Mouse (Mus musculus) intestine, embryonic 15.5 days (tissue): ENCODE measurements around the gene Dph3. TPM values are rescaled to one million over a fixed set of nuclear protein-coding genes. Genes with fewer than 3 reads are reported as not detected.
"Not testable (repeated sequence)": the region's sequence is repeated elsewhere in the genome, so short reads cannot be mapped to it uniquely, and the experiment has no call there.

Source experiments
- ATAC-seq: fragments of 200-750 bp; cut with Nextera tagmentation; 2 replicates; pipeline ENCODE4 v1.8.0; 2017; ENCODE audit warnings: moderate TSS enrichment, moderate library complexity
- H3K27ac ChIP-seq: fragments of 300-500 bp; sonication (generic); 2 replicates; pipeline ENCODE4 v1.5.1; 2015; ENCODE audit warnings: mild to moderate bottlenecking, inconsistent platforms
- H3K27me3 ChIP-seq: fragments of 300-500 bp; sonication (generic); replicated peaks from 2 replicates; pipeline ENCODE4 v1.6.1; 2015; ENCODE audit warnings: inconsistent platforms
- H3K36me3 ChIP-seq: fragments of 300-500 bp; sonication (generic); 2 replicates; pipeline ENCODE4 v1.6.1; 2015; ENCODE audit warnings: inconsistent platforms
- H3K4me1 ChIP-seq: fragments of 300-500 bp; sonication (generic); replicated peaks from 2 replicates; pipeline ENCODE4 v1.6.1; 2015; ENCODE audit warnings: inconsistent platforms
- H3K4me2 ChIP-seq: fragments of 300-500 bp; sonication (generic); replicated peaks from 2 replicates; pipeline ENCODE4 v1.6.1; 2015; ENCODE audit warnings: mild to moderate bottlenecking, inconsistent platforms
- H3K4me3 ChIP-seq: fragments of 300-500 bp; sonication (generic); replicated peaks from 2 replicates; pipeline ENCODE4 v1.5.1; 2015; ENCODE audit warnings: inconsistent platforms
- H3K9ac ChIP-seq: fragments of 300-500 bp; sonication (generic); 2 replicates; pipeline ENCODE4 v1.6.1; 2015; ENCODE audit warnings: inconsistent platforms
- H3K9me3 ChIP-seq: fragments of 300-500 bp; sonication (generic); 2 replicates; pipeline ENCODE4 v1.6.1; 2016; ENCODE audit warnings: inconsistent platforms
- WGBS: fragments of 180-500 bp; shearing (Covaris S2); methylation state at CpG from one replicate; pipeline ENCODE4 v1.1.7; 2015; 5-methylcytosine and 5-hydroxymethylcytosine counted together
- polyA plus RNA-seq: library from polyadenylated mRNA; unstranded; fragments of >200 nt; fragmentation: Nextera tagmentation; extraction: Ambion mirVana; gene quantifications from 2 replicates; pipeline ENCODE4 v1.2.1, GENCODE M21; 2015

Dph3 gene
- polyA plus RNA-seq, 1 experiment from 2014 or later, result 105 TPM

GRCm38 (mm10) chr14:32098951-32099350 lies 13.4 kb upstream of the Dph3 start:
- Histone ChIP-seq H3K9ac (no peak overlapping the region), H3K9me3 (no peaks in the 10 kb centered on the region), H3K36me3 (peaks cover 33% of the 10 kb centered on the region), H3K4me2 (no peak overlapping the region), H3K27me3 (no peaks in the 10 kb centered on the region), H3K4me3 (no peak overlapping the region), H3K4me1 (no peaks in the 10 kb centered on the region), H3K27ac (no peak overlapping the region)
- ATAC-seq, result no peak
- 96% methylated on average over 3 of the region's 3 CpGs for WGBS

- peaks cover 34% of the 10 kb centered on the region for H3K36me3 ChIP-seq
- no peak for ATAC-seq
- H3K4me3 ChIP-seq, result no peak overlapping the region
- WGBS, result 94% methylated on average over 7 of the region's 7 CpGs
- H3K4me2 ChIP-seq, result no peak overlapping the region
- H3K27me3 ChIP-seq, result no peaks in the 10 kb centered on the region
- no peaks in the 10 kb centered on the region for H3K9me3 ChIP-seq
- H3K4me1 ChIP-seq, result no peaks in the 10 kb centered on the region
- no peak overlapping the region for H3K27ac ChIP-seq
- H3K9ac ChIP-seq, result no peak overlapping the region
Observed at GRCm38 (mm10) chr14:32097691-32098090, 12.2 kb upstream of the Dph3 start.

GRCm38 (mm10) chr14:32096740-32097139 lies 11.2 kb upstream of the Dph3 start:
- peaks cover 34% of the 10 kb centered on the region for H3K36me3 ChIP-seq
- H3K9me3 ChIP-seq, result no peaks in the 10 kb centered on the region
- no peaks in the 10 kb centered on the region for H3K4me1 ChIP-seq
- H3K4me2 ChIP-seq, result no peak overlapping the region
- no peak for ATAC-seq
- no peak overlapping the region for H3K27ac ChIP-seq
- no peak overlapping the region for H3K4me3 ChIP-seq
- 83% methylated on average over 5 of the region's 5 CpGs for WGBS
- H3K27me3 ChIP-seq, result no peaks in the 10 kb centered on the region
- H3K9ac ChIP-seq, result no peak overlapping the region

GRCm38 (mm10) chr14:32095646-32096045 lies 10.1 kb upstream of the Dph3 start:
- no peak overlapping the region for H3K4me2 ChIP-seq
- no peak overlapping the region for H3K4me3 ChIP-seq
- WGBS, result 85% methylated on average over 5 of the region's 5 CpGs
- H3K27ac ChIP-seq, result no peak overlapping the region
- no peaks in the 10 kb centered on the region for H3K27me3 ChIP-seq
- H3K36me3 ChIP-seq, result peaks cover 34% of the 10 kb centered on the region
- 0 out of 2 replicates have a peak, but pooled peaks cover 2% of the 10 kb centered on the region for H3K4me1 ChIP-seq
- H3K9ac ChIP-seq, result no peak overlapping the region
- ATAC-seq, result no peak
- H3K9me3 ChIP-seq, result no peaks in the 10 kb centered on the region

- no peak overlapping the region for H3K27ac ChIP-seq
- 0 out of 2 replicates have a peak, but pooled peaks cover 2% of the 10 kb centered on the region for H3K4me1 ChIP-seq
- no peak overlapping the region for H3K4me3 ChIP-seq
- no peak for ATAC-seq
- H3K36me3 ChIP-seq, result peaks cover 20% of the 10 kb centered on the region
- no peaks in the 10 kb centered on the region for H3K9me3 ChIP-seq
- no peak overlapping the region for H3K9ac ChIP-seq
- no peaks in the 10 kb centered on the region for H3K27me3 ChIP-seq
- 85% methylated on average over 11 of the region's 11 CpGs for WGBS
- H3K4me2 ChIP-seq, result no peak overlapping the region
Observed at GRCm38 (mm10) chr14:32093500-32094117, 8.1 kb upstream of the Dph3 start.

- no peak overlapping the region for H3K4me3 ChIP-seq
- no peak overlapping the region for H3K27ac ChIP-seq
- no peaks in the 10 kb centered on the region for H3K27me3 ChIP-seq
- no peak overlapping the region for H3K4me2 ChIP-seq
- 0 out of 2 replicates have a peak, but pooled peaks cover 2% of the 10 kb centered on the region for H3K4me1 ChIP-seq
- 62% methylated on average over 1 of the region's 1 CpGs for WGBS
- no peaks in the 10 kb centered on the region for H3K9me3 ChIP-seq
- ATAC-seq, result no peak
- no peak overlapping the region for H3K9ac ChIP-seq
- H3K36me3 ChIP-seq, result peaks cover 18% of the 10 kb centered on the region
Observed at GRCm38 (mm10) chr14:32093018-32093417, 7.5 kb upstream of the Dph3 start.

- H3K4me1 ChIP-seq, result 0 out of 2 replicates have a peak, but pooled peaks cover 8% of the 10 kb centered on the region
- no peak overlapping the region for H3K9ac ChIP-seq
- no peaks in the 10 kb centered on the region for H3K27me3 ChIP-seq
- ATAC-seq, result no peak
- no peak overlapping the region for H3K4me3 ChIP-seq
- 87% methylated on average over 4 of the region's 4 CpGs for WGBS
- no peaks in the 10 kb centered on the region for H3K9me3 ChIP-seq
- no peak overlapping the region for H3K4me2 ChIP-seq
- H3K27ac ChIP-seq, result no peak overlapping the region
- peaks cover 9% of the 10 kb centered on the region for H3K36me3 ChIP-seq
Observed at GRCm38 (mm10) chr14:32091704-32092103, 6.2 kb upstream of the Dph3 start.

- no peak overlapping the region for H3K9ac ChIP-seq
- H3K27me3 ChIP-seq, result no peaks in the 10 kb centered on the region
- ATAC-seq, result no peak
- H3K4me2 ChIP-seq, result no peak overlapping the region
- H3K4me1 ChIP-seq, result 0 out of 2 replicates have a peak, but pooled peaks cover 8% of the 10 kb centered on the region
- H3K9me3 ChIP-seq, result no peaks in the 10 kb centered on the region
- no peak overlapping the region for H3K27ac ChIP-seq
- WGBS, result 57% methylated on average over 4 of the region's 4 CpGs
- H3K36me3 ChIP-seq, result peaks cover 9% of the 10 kb centered on the region
- no peak overlapping the region for H3K4me3 ChIP-seq
Observed at GRCm38 (mm10) chr14:32091124-32091523, 5.6 kb upstream of the Dph3 start.

- WGBS, result 90% methylated on average over 7 of the region's 7 CpGs
- not testable (repeated sequence) for H3K4me2 ChIP-seq, H3K4me1 ChIP-seq, H3K27me3 ChIP-seq, H3K27ac ChIP-seq, H3K4me3 ChIP-seq, H3K36me3 ChIP-seq, ATAC-seq, H3K9me3 ChIP-seq, H3K9ac ChIP-seq
Observed at GRCm38 (mm10) chr14:32087584-32088248, 2.2 kb upstream of the Dph3 start.

GRCm38 (mm10) chr14:32086226-32086625 lies 697 bp upstream of the Dph3 start:
- Histone ChIP-seq H3K9ac (peak overlapping the region; percentile 50), H3K9me3 (no peaks in the 10 kb centered on the region), H3K27me3 (no peaks in the 10 kb centered on the region), H3K4me1 (0 out of 2 replicates have a peak, but pooled peaks cover 5% of the 10 kb centered on the region), H3K4me2 (peak overlapping the region; percentile 56), H3K36me3 (peaks cover 12% of the 10 kb centered on the region), H3K27ac (peak overlapping the region; percentile 87), H3K4me3 (peak overlapping the region; percentile 63)
- 6% methylated on average over 8 of the region's 8 CpGs for WGBS
- ATAC-seq, result no peak

- no peaks in the 10 kb centered on the region for H3K27me3 ChIP-seq
- peak within 1 kb of the TSS; percentile 56 for H3K4me2 ChIP-seq
- ATAC-seq, result peak; percentile 97
- H3K36me3 ChIP-seq, result peaks cover 12% of the 10 kb centered on the region
- WGBS, result 2% methylated on average over 22 of the region's 22 CpGs
- H3K27ac ChIP-seq, result peak within 1 kb of the TSS; percentile 87
- H3K9me3 ChIP-seq, result no peaks in the 10 kb centered on the region
- H3K4me3 ChIP-seq, result peak within 1 kb of the TSS; percentile 63
- peak within 1 kb of the TSS; percentile 60 for H3K9ac ChIP-seq
- 0 out of 2 replicates have a peak, but pooled peaks cover 5% of the 10 kb centered on the region for H3K4me1 ChIP-seq
Observed at GRCm38 (mm10) chr14:32084761-32085485, 606 bp downstream of the Dph3 start, which contains the start of gene Oxnad1. Gene Oxnad1, plus strand, starts transcription at chr14:32085374.

GRCm38 (mm10) chr14:32083466-32083865 lies 2.1 kb downstream of the Dph3 start:
- H3K9ac ChIP-seq, result no peak overlapping the region
- H3K9me3 ChIP-seq, result no peaks in the 10 kb centered on the region
- H3K36me3 ChIP-seq, result peaks cover 12% of the 10 kb centered on the region
- no peak overlapping the region for H3K27ac ChIP-seq
- no peaks in the 10 kb centered on the region for H3K27me3 ChIP-seq
- 96% methylated on average over 2 of the region's 2 CpGs for WGBS
- ATAC-seq, result no peak
- H3K4me2 ChIP-seq, result no peak overlapping the region
- H3K4me3 ChIP-seq, result no peak overlapping the region
- 0 out of 2 replicates have a peak, but pooled peaks cover 5% of the 10 kb centered on the region for H3K4me1 ChIP-seq
